Mouse (Mus musculus) liver, embryonic 14.5 days (tissue): ENCODE data around the gene Cd248. TPM values are rescaled to one million over a fixed set of nuclear protein-coding genes. Genes with fewer than 3 reads are reported as not detected.

Source experiments
- ATAC-seq: fragments of 200-750 bp; cut with Nextera tagmentation; 2 replicates; pipeline ENCODE4 v1.8.0; 2017; ENCODE audit warnings: moderate number of reproducible peaks, mild to moderate bottlenecking, moderate library complexity; ENCODE audit not compliant: insufficient read depth
- DNase-seq, 3 experiments: peaks; one replicate each; pipeline ENCODE4 v3.0.0-alpha.2; 2012 to 2013; ENCODE audit warnings: low read depth in 3 of 3, low spot score in 3 of 3
- H3K27ac ChIP-seq: fragments of 300-500 bp; sonication (generic); 2 replicates; pipeline ENCODE4 v1.5.1; 2014; ENCODE audit warnings: moderate library complexity, mild to moderate bottlenecking, control low read depth, inconsistent platforms
- H3K27me3 ChIP-seq: fragments of 300-500 bp; sonication (generic); 2 replicates; pipeline ENCODE4 v1.6.1; 2014; ENCODE audit warnings: mild to moderate bottlenecking, low read length, moderate library complexity; ENCODE audit not compliant: control insufficient read depth, insufficient read depth
- H3K36me3 ChIP-seq: fragments of 300-500 bp; sonication (generic); replicated peaks from 2 replicates; pipeline ENCODE4 v1.6.1; 2014; ENCODE audit warnings: low read depth; ENCODE audit not compliant: control insufficient read depth, insufficient read depth
- H3K4me1 ChIP-seq, 2 experiments: fragments of 200-500 bp in 1 of 2; fragments of 300-500 bp in 1 of 2; sonication (generic) in 1 of 2; replicated peaks; 2 replicates each; pipeline ENCODE4 v1.6.1; 2012 to 2014; ENCODE audit warnings: antibody characterized with exemption in 1 of 2, inconsistent platforms in 1 of 2, low read length in 1 of 2; ENCODE audit not compliant: control insufficient read depth in 2 of 2, insufficient read depth in 2 of 2
- H3K4me2 ChIP-seq: fragments of 300-500 bp; sonication (generic); 2 replicates; pipeline ENCODE4 v1.6.1; 2014; ENCODE audit warnings: low read depth, mild to moderate bottlenecking, control low read depth, moderate library complexity
- H3K4me3 ChIP-seq, 2 experiments: fragments of 200-500 bp in 1 of 2; fragments of 300-500 bp in 1 of 2; sonication (generic) in 1 of 2; 2 replicates each; pipeline ENCODE4 v1.5.1; 2012 to 2014; ENCODE audit warnings: low read depth in 2 of 2, low read length in 2 of 2, mild to moderate bottlenecking in 2 of 2, control low read depth in 1 of 2, inconsistent platforms in 1 of 2, moderate library complexity in 1 of 2; ENCODE audit not compliant: insufficient read depth in 1 of 2
- H3K9ac ChIP-seq: fragments of 300-500 bp; sonication (generic); replicated peaks from 2 replicates; pipeline ENCODE4 v1.6.1; 2014; ENCODE audit warnings: mild to moderate bottlenecking, control low read depth, moderate library complexity
- H3K9me3 ChIP-seq: fragments of 300-500 bp; sonication (generic); 2 replicates; pipeline ENCODE4 v1.6.1; 2016; ENCODE audit warnings: low read length, mixed read lengths; ENCODE audit not compliant: control insufficient read depth
- CTCF ChIP-seq: IDR thresholded peaks from 2 replicates; pipeline ENCODE4 v1.5.1; 2016; ENCODE audit warnings: antibody characterized with exemption, low read depth, control low read depth
- EP300 ChIP-seq: IDR thresholded peaks from 2 replicates; pipeline ENCODE4 v1.6.1; 2016; ENCODE audit warnings: antibody characterized with exemption, low read depth
- WGBS: fragments of 180-500 bp; shearing (Covaris S2); extraction: QIAGEN DNeasy Blood & Tissue Kit; methylation state at CpG from one replicate; pipeline ENCODE4 v1.1.7; 2014; ENCODE audit not compliant: insufficient replicate concordance; 5-methylcytosine and 5-hydroxymethylcytosine counted together
- polyA plus RNA-seq, 2 experiments: library from polyadenylated mRNA; depleted of rRNA in 1 of 2; stranded (reverse) in 1 of 2; unstranded in 1 of 2; fragments of >200 nt; fragmentation: Nextera tagmentation in 1 of 2; extraction: Ambion mirVana in 1 of 2; gene quantifications; 2 replicates each; pipeline versions ENCODE4 v1.2.1 to v1.2.3; 2012 to 2014

The Cd248 gene
- polyA plus RNA-seq, 2 experiments = 2.0 to 2.8 TPM

DNA sequence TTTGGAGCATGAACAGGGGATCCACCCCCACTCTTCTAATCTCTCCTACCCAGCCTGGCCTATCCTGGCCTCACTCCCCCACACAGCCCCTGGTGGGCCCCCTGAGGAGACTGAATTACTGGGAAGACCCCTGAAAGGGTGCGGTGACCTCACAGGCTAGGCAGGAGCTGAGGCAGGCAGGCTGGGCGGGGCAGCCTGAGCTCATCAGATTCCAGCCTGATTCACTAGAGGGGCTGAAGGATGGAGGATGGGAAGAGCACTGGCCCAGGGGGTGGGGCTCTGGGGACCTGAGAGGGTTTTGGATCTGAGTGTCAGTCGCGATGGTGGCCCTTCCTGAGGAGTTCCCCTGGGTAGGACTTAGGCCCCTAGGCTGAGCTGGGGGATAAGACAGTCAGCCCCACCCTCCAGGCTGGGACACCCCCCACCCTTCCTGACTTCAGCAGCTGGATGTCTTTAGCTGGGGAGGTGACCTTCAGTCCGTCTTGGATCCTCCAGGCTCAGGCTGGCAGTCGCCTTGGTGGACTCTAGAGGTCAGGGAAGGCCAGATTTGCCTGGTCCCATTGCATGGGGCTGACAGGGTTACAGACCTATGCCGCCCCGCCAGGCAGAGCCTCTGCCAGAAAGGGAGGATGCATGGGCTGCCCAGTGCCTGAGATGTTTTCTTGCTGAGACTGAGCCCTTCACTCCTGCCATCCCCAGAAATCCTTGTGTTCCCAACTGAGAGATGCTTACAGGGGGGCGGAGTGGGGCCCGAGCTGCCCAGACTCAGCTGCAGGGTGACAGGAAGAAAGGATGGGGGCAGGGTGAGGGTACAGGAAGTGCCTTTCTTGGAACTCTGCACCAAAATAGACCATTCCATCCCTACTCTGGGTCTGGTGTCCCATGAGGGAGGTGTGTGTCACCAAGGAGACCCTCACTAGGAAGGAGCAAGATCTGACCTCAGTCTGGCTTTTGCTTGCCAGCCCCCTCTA is 8.8 kb upstream of the Cd248 start:
- no peak for DNase-seq
- no peak overlapping the region for H3K27ac ChIP-seq

DNA sequence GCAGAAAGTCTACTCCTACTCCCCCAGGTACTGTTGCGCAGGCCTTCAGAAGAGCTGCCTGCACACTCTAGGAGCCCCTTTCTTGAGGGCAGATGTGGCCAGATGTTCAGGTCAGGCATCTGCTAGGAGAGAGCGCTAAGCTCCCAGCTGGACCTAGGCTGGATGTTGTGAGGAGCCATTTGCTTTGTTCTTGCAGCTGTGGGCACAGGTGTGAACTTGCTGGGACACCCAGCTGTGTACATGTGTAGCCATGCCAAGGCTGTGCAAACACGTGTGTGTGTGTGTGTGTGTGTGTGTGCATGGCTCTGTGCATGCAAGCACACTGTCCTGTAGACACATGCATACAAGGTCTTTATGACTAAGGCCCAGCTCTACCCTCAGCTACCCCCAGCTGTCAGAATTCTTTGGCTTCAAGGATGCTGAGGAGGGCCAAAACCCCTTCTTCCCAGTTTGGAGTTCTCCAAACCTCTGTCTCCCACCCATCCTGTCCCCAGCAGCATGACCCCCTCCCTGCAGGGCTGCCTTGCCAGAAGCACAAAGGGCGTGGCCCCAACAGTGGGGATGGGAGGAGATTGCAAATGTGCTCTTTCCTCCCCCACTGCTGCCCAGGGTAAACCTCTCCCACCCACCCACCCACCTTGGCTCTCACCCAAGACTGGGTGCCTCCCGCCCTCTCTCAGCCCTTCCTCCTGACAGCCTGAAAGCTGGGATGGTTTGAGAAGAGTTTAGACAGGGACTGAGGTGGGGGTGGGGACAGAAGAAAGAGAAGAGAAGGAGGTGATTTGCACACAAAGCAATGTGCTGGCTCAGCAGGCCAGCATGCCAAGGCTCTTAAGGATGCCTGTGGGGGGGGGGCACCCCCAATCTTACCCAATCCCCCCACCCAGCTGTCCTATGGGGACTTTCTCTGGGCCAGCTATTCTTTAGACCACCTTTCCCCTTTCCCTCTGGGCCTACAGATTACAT is 7.2 kb upstream of the Cd248 start:
- 39% methylated on average over 5 of the region's 5 CpGs for WGBS
- peaks cover 0 to 21% of the 10 kb centered on the region in 2 experiments; a peak in 3 of 4 replicates for H3K4me1 ChIP-seq
- ATAC-seq = no peak

More for the DNA sequence above, 8.8 kb upstream of the Cd248 start:
- Histone ChIP-seq H3K4me2 (no peak overlapping the region), H3K27me3 (no peaks in the 10 kb centered on the region), H3K4me1 (peaks cover 0 to 21% of the 10 kb centered on the region in 2 experiments; a peak in 3 of 4 replicates), H3K9me3 (no peaks in the 10 kb centered on the region), H3K36me3 (no peaks in the 10 kb centered on the region), H3K4me3 (no peak overlapping the region), H3K9ac (no peak overlapping the region)
- 14% methylated on average over 10 of the region's 10 CpGs for WGBS
- ATAC-seq = peak; percentile 51; the same call in 1 of the 2 replicates
- TF ChIP-seq EP300 (no peak), CTCF (no peak)

DNA sequence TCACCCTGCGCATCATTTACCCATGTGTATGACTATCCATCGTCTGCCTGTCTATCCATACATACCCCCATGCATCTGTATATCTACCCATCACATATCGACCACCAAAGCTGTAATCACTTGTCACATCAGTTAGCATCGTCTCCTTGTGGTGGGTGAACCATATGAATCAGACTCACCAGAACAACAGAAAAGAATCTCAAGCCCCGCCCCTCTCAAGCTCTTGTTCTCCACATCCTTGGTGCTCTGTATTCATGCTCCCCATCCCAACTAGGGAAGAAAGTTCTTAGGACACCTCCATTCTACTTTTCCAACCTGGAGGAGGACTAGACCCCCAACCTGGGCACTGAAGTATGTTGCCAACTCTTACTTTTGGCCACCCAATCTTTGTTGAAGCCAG is 5.8 kb upstream of the Cd248 start:
- no peak for ATAC-seq
- WGBS = 53% methylated on average over 5 of the region's 5 CpGs

More for the DNA sequence above, 7.2 kb upstream of the Cd248 start:
- no peak for DNase-seq
- Histone ChIP-seq H3K4me3 (no peak overlapping the region), H3K9me3 (no peaks in the 10 kb centered on the region), H3K4me2 (no peak overlapping the region), H3K9ac (no peak overlapping the region), H3K27me3 (no peaks in the 10 kb centered on the region), H3K36me3 (no peaks in the 10 kb centered on the region), H3K27ac (no peak overlapping the region)
- TF ChIP-seq CTCF = no peak
- TF ChIP-seq EP300 = no peak

DNA sequence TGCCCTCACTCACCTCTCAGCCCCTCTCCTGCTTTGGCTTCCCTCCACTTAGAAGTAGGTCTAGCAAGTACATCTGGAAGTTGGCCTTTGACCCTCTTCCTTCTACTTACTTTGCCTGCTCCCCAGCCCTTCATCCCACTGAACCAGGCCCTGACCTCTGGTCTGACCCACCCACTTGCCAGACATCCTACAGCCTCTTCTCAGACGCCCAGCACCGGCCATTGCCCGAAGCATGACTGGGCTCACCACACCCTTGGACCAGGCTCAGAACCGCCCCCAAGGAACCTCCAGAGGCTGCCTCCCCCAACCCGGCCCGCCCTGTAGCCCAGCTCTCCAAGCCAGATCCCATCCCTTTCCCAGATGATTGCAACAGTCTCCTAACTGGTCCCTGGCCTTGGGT is 5.4 kb upstream of the Cd248 start:
- H3K4me2 ChIP-seq = no peak overlapping the region
- no peak for TF ChIP-seq EP300
- no peak overlapping the region for H3K4me3 ChIP-seq
- H3K27me3 ChIP-seq = no peaks in the 10 kb centered on the region; the same call in 1 of the 2 replicates
- WGBS = 70% methylated on average over 6 of the region's 6 CpGs
- no peak overlapping the region for H3K9ac ChIP-seq
- no peak overlapping the region for H3K27ac ChIP-seq
- DNase-seq = no peak
- no peaks in the 10 kb centered on the region for H3K9me3 ChIP-seq
- no peaks in the 10 kb centered on the region for H3K36me3 ChIP-seq
- H3K4me1 ChIP-seq = peaks cover 8 to 28% of the 10 kb centered on the region in 2 experiments
- no peak for ATAC-seq

More for the DNA sequence above, 5.8 kb upstream of the Cd248 start:
- Histone ChIP-seq H3K4me2 (no peak overlapping the region), H3K36me3 (no peaks in the 10 kb centered on the region), H3K27me3 (no peaks in the 10 kb centered on the region), H3K9ac (no peak overlapping the region), H3K27ac (no peak overlapping the region), H3K9me3 (no peaks in the 10 kb centered on the region), H3K4me3 (no peak overlapping the region), H3K4me1 (peaks cover 4 to 24% of the 10 kb centered on the region in 2 experiments)
- no peak for TF ChIP-seq EP300
- no peak for TF ChIP-seq CTCF
- no peak for DNase-seq

DNA sequence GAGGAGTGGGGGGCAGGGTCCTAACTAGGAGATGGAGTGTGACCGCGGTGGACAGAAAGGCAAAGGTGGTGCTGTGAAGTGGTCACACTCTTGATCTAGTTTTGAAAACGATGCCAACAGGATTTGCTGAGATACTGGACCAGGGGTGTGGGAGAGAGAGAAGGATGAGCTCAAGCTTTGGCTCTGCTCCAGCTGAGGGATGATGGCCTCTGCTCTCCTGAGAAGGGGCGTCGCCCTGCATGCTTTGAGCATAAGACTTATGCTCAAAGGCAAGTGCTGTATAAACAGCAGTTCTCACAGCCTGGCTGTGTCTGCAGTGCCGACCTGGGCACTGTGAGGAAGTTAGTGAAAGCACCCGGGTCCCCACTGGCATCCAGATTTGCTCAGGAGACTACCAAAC is 2.8 kb upstream of the Cd248 start:
- Histone ChIP-seq H3K4me3 (no peak overlapping the region), H3K4me2 (no peak overlapping the region), H3K9ac (no peak overlapping the region), H3K9me3 (no peaks in the 10 kb centered on the region), H3K36me3 (no peaks in the 10 kb centered on the region), H3K27me3 (peaks cover 15% of the 10 kb centered on the region), H3K4me1 (peaks cover 14 to 21% of the 10 kb centered on the region in 2 experiments), H3K27ac (no peak overlapping the region)
- 53% methylated on average over 7 of the region's 7 CpGs for WGBS
- no peak for ATAC-seq
- DNase-seq = no peak
- TF ChIP-seq EP300 (no peak), CTCF (no peak)
